Mouse (Mus musculus) lung, postnatal 10 days (tissue): ENCODE data around the gene Aqp6.
A peak's percentile ranks its signal among the peaks of the same experiment; 100 is the strongest.

Source experiments
- DNase-seq: peaks from one replicate; pipeline ENCODE4 v3.0.0; 2021

Aqp6 gene

GRCm38 (mm10) chr15:99649067-99649761 lies 48.0 kb downstream of the Aqp6 start:
- DNase-seq, result no peak

- no peak for DNase-seq
Observed at GRCm38 (mm10) chr15:99650304-99650703, 49.1 kb downstream of the Aqp6 start.

GRCm38 (mm10) chr15:99651163-99651872 lies 50.1 kb downstream of the Aqp6 start, which contains the start of gene Racgap1:
Gene Racgap1 (minus strand): TSS chr15:99651656.
- peak; percentile 98 for DNase-seq

- DNase-seq, result no peak
Observed at GRCm38 (mm10) chr15:99651984-99652872, 51.0 kb downstream of the Aqp6 start.

GRCm38 (mm10) chr15:99653291-99653690 lies 52.1 kb downstream of the Aqp6 start:
- no peak for DNase-seq

- no peak for DNase-seq
Observed at GRCm38 (mm10) chr15:99653876-99654275, 52.7 kb downstream of the Aqp6 start.
